Comparison of ENCODE assay signal across 8 mouse cellular contexts in the genomic region with DNA sequence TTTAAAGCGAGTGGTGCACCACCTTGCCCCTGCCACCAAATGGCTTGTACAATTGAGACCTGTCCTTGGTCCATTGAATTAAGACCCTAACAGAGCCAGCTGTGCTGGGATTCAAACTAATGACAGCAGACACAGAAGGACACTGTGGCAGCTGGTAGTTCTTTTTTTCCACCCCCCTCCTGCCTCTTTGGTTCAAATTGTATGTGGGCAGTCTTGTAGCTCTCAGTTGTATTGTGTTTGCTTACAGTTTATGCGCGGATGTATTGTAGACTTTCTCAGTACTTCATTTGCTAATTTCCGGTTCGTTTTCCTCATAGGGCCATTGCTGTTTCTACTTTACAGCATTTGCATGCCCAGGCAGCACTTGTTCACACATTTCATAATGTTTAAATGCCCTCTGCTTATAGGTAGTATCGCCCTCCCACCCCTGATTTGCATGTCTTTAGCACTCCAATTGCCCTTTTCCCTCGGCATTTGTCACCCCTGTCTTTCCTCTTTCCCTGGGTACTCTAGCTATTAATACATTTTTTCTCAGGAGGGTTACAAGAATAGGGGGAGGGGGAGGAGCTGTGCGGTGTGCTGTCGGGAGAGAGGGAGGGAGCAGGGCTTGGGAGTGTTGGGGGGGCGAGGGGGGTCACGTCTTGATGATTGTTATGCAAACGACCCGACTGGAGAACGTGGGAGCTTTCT. TPM values are rescaled to one million over a fixed set of nuclear protein-coding genes. Genes with fewer than 3 reads are reported as not detected.
DNase-seq lines count a peak whose midpoint lies in the region; ATAC-seq and TF ChIP-seq lines count a peak whose summit lies in the region.

No protein-coding gene starts in this region.

- peak overlapping the region; percentile 73 to 74 for H3K4me3 ChIP-seq in ES-E14 (ENCODE audit: insufficient read depth in 1 of 2, low read depth in 1 of 2, low read length in 2 of 2, poor library complexity in 1 of 2, severe bottlenecking in 1 of 2)
- peak overlapping the region; percentile 70 for H3K4me3 ChIP-seq in embryonic facial prominence, embryonic 13.5 days
- H3K4me3 ChIP-seq in liver, embryonic 13.5 days (replicated peaks) = peak overlapping the region; percentile 59

- WGBS in embryonic facial prominence, embryonic 13.5 days = 3% methylated on average over 14 of the region's 14 CpGs
- 5% methylated on average over 14 of the region's 14 CpGs for whole genome bisulfite sequencing in liver, embryonic 13.5 days (ENCODE audit: insufficient replicate concordance)

- DNase-seq in 416B (ENCODE audit: low read depth) = peak; percentile 59
- DNase-seq in ES-E14 (ENCODE audit: low read depth, low spot score) = no peak
- DNase-seq in heart, postnatal 4 days = peak; percentile 11
- DNase-seq in liver, embryonic 13.5 days = no peak
- peak; percentile 74 for DNase-seq in retina, postnatal 1 day
- no peak for DNase-seq in T-cell, adult 2 months (ENCODE audit: low spot score)
- no peak for DNase-seq in layer of hippocampus, postnatal 25 days (ENCODE audit: extremely low spot score in 1 of 2, low spot score in 1 of 2)

- no peaks in the 10 kb centered on the region for H3K36me3 ChIP-seq in ES-E14 (ENCODE audit: control insufficient read depth, insufficient read depth, low read length, poor library complexity, severe bottlenecking)
- no peaks in the 10 kb centered on the region for H3K36me3 ChIP-seq in embryonic facial prominence, embryonic 13.5 days
- H3K36me3 ChIP-seq in liver, embryonic 13.5 days = no peaks in the 10 kb centered on the region

- no peak overlapping the region for H3K9ac ChIP-seq in ES-E14 (ENCODE audit: insufficient read depth, low read depth, low read length, poor library complexity, severe bottlenecking)
- peak overlapping the region; percentile 81 for H3K9ac ChIP-seq in embryonic facial prominence, embryonic 13.5 days
- H3K9ac ChIP-seq in liver, embryonic 13.5 days = no peak overlapping the region

- no peak overlapping the region for H3K27ac ChIP-seq in ES-E14 (ENCODE audit: insufficient read depth, low read depth, low read length, poor library complexity, severe bottlenecking)
- H3K27ac ChIP-seq in embryonic facial prominence, embryonic 13.5 days = peak overlapping the region; percentile 92
- no peak overlapping the region for H3K27ac ChIP-seq in liver, embryonic 13.5 days

- peak overlapping the region; percentile 84 for H3K4me2 ChIP-seq in embryonic facial prominence, embryonic 13.5 days
- peak overlapping the region; percentile 71 for H3K4me2 ChIP-seq in liver, embryonic 13.5 days

- ATAC-seq in embryonic facial prominence, embryonic 13.5 days (ENCODE audit: insufficient number of reproducible peaks, insufficient read depth, low FRiP score, low TSS enrichment, low read depth) = peak; percentile 11; the same call in 1 of the 2 replicates
- ATAC-seq in liver, embryonic 13.5 days (ENCODE audit: low read depth) = no peak

- H3K4me1 ChIP-seq in ES-E14 (ENCODE audit: control insufficient read depth in 2 of 2, insufficient read depth in 2 of 2, low read length in 2 of 2, poor library complexity in 1 of 2) = 0 out of 4 replicates have a peak, but pooled peaks cover 0 to 2% of the 10 kb centered on the region in 2 experiments
- H3K4me1 ChIP-seq in embryonic facial prominence, embryonic 13.5 days = peaks cover 20% of the 10 kb centered on the region
- H3K4me1 ChIP-seq in liver, embryonic 13.5 days (replicated peaks) = peaks cover 4% of the 10 kb centered on the region; the same call in 1 of the 2 replicates

- no peaks in the 10 kb centered on the region for H3K27me3 ChIP-seq in embryonic facial prominence, embryonic 13.5 days
- H3K27me3 ChIP-seq in liver, embryonic 13.5 days = peaks cover 74% of the 10 kb centered on the region

- in situ Hi-C loops in ES-E14 (cut with MboI; ENCODE audit: low sequenced_read_pairs in 2 of 2, unreplicated experiment in 2 of 2) = no loop called here

- H3K9me3 ChIP-seq in ES-E14 (ENCODE audit: control insufficient read depth, insufficient read depth, low read depth, low read length) = no peaks in the 10 kb centered on the region
- no peaks in the 10 kb centered on the region for H3K9me3 ChIP-seq in embryonic facial prominence, embryonic 13.5 days
- no peaks in the 10 kb centered on the region for H3K9me3 ChIP-seq in liver, embryonic 13.5 days (replicated peaks)

TF ChIP-seq in ES-E14, 5 proteins besides CTCF, POLR2A, EP300 and RAD21:
- TF ChIP-seq MAFK (IDR thresholded peaks at IDR 0.05; ENCODE audit: insufficient read depth, low read depth, low read length) (no peak), CHD2 (IDR thresholded peaks at IDR 0.05; ENCODE audit: low read depth, low read length) (no peak), ZC3H11A (IDR thresholded peaks at IDR 0.05; ENCODE audit: borderline replicate concordance, low read depth, low read length) (no peak), HCFC1 (IDR thresholded peaks at IDR 0.05; ENCODE audit: borderline replicate concordance, insufficient read depth, low read length) (no peak), ZNF384 (IDR thresholded peaks at IDR 0.05; ENCODE audit: low read depth, low read length) (no peak)

RNA-seq across cellular contexts. Expression of a gene that starts 2.5 kb away (rescaled TPM):
- total RNA-seq in ES-E14 (2012; rRNA removed) = 0.11 and 0.54 TPM in 2 replicates
- polyA plus RNA-seq in embryonic facial prominence, embryonic 13.5 days (2015; fragmentation: Nextera tagmentation; extraction: Ambion mirVana) = 6.0 and 6.5 TPM in 2 replicates
- 1 to 10 TPM; 2.7 to 3.0 TPM for total RNA-seq in heart, postnatal 4 days (2021)
- polyA plus RNA-seq in liver, embryonic 13.5 days (2015; fragmentation: Nextera tagmentation; extraction: Ambion mirVana) = 0.33 and 0.42 TPM in 2 replicates
- 10 to 100 TPM; 12.6 to 13.1 TPM for total RNA-seq in layer of hippocampus, postnatal 25 days (2021)

Comparison
In these comparisons a context has a peak if more than half of its experiments do, and no peak if none do; other contexts are left out.
1. DNase-seq: peak in 416B (single experiment), heart, postnatal 4 days (single experiment) and retina, postnatal 1 day (single experiment); none in ES-E14 (single experiment), liver, embryonic 13.5 days (single experiment), T-cell, adult 2 months (single experiment) and layer of hippocampus, postnatal 25 days (0 of 2).
2. Peak in every context shown above with its lines, with median percentiles within 50 percentile points of each other: H3K4me3 ChIP-seq.